Mouse (Mus musculus): ENCODE results near the gene Cav3.

GRCm38 (mm10) chr6:112516496-112516895, 57.2 kb downstream of the Cav3 start:
- TF ChIP-seq TAL1 (conservative IDR thresholded peaks at IDR 0.05; ENCODE audit: low read depth, low read length) (no peak), CTCF (IDR thresholded peaks at IDR 0.05; ENCODE audit: low read depth, low read length) (no peak), GATA1 (IDR thresholded peaks at IDR 0.05; ENCODE audit: borderline replicate concordance, low read length) (no peak), GATA2 (IDR thresholded peaks at IDR 0.05; ENCODE audit: borderline replicate concordance, low read depth, low read length) (no peak)

Data from G1E (cell line).